Mouse (Mus musculus): Measurements from ENCODE around the gene Hipk2. TPM values are rescaled to one million over a fixed set of nuclear protein-coding genes. Genes with fewer than 3 reads are reported as not detected.

Hipk2 gene
- polyA plus RNA-seq, 1 experiment from 2014 or later, result 12.7 TPM

DNA sequence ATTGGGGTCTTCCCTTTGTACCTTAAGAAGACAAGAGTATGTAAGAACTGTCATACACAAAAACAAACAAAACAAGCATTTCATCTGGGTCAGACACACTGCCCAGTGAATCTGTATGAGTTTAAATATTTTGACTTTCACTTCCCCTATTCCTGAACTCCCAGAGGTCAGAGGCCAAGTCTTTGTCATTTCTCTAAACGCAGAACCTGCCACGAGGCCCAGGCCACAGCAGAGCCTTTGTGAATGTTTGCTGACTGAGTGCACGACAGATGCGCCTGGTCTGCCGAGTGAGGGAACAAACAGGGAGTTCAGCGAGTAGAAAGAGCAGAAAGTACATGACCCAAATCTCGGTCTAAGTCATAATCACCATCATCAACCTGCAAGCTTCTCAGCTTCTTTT, 4.9 kb downstream of the Hipk2 start:
- Histone ChIP-seq H3K9ac (replicated peaks; ENCODE audit: low read length) (no peak overlapping the region), H3K27ac (replicated peaks; ENCODE audit: low read depth, low read length) (no peak overlapping the region), H3K4me3 (ENCODE audit: low read depth, low read length) (no peak overlapping the region), H3K36me3 (replicated peaks; ENCODE audit: control insufficient read depth, insufficient read depth, low read depth, low read length) (no peaks in the 10 kb centered on the region), H3K9me3 (replicated peaks; ENCODE audit: control insufficient read depth, low read length) (no peaks in the 10 kb centered on the region), H3K4me1 (ENCODE audit: control insufficient read depth, insufficient read depth, low read length) (no peaks in the 10 kb centered on the region), H3K4me2 (ENCODE audit: low read depth, low read length) (no peak overlapping the region), H3K27me3 (ENCODE audit: control insufficient read depth, insufficient read depth, low read length) (no peaks in the 10 kb centered on the region)
- 18% methylated on average over 7 of the region's 7 CpGs for WGBS
- DNase-seq (ENCODE audit: low spot score) (no peak), ATAC-seq (replicated peaks; ENCODE audit: insufficient number of reproducible peaks, low FRiP score, low TSS enrichment, low read depth) (no peak)

DNA sequence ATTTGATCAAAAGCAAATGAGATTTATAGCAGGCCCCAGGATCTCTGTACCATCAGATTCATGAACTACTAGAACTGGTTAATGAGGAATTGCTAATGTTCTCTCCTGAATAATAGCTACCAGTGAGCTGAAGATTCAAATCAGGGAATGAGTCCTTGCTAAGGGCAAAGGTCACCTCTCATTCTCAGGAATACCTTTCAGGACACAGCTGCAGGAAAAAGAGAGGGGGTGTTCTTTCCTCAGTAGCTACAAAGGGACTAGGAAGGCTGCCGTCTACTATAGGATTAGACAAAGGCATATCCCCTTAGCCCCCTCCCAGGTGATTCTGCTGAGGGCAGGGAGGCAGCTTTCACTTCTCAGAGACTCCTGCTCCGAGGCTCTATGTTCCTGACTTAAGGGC, 5.9 kb downstream of the Hipk2 start:
- DNase-seq (ENCODE audit: low spot score), result no peak
- 19% methylated on average over 2 of the region's 2 CpGs for WGBS
- H3K27ac ChIP-seq (replicated peaks; ENCODE audit: low read depth, low read length), result no peak overlapping the region
- no peak overlapping the region for H3K4me3 ChIP-seq (ENCODE audit: low read depth, low read length)
- no peak overlapping the region for H3K9ac ChIP-seq (replicated peaks; ENCODE audit: low read length)
- H3K9me3 ChIP-seq (replicated peaks; ENCODE audit: control insufficient read depth, low read length), result no peaks in the 10 kb centered on the region
- H3K4me2 ChIP-seq (ENCODE audit: low read depth, low read length), result no peak overlapping the region
- no peak for ATAC-seq (replicated peaks; ENCODE audit: insufficient number of reproducible peaks, low FRiP score, low TSS enrichment, low read depth)
- no peaks in the 10 kb centered on the region for H3K4me1 ChIP-seq (ENCODE audit: control insufficient read depth, insufficient read depth, low read length)
- H3K27me3 ChIP-seq (ENCODE audit: control insufficient read depth, insufficient read depth, low read length), result no peaks in the 10 kb centered on the region
- no peaks in the 10 kb centered on the region for H3K36me3 ChIP-seq (replicated peaks; ENCODE audit: control insufficient read depth, insufficient read depth, low read depth, low read length)

DNA sequence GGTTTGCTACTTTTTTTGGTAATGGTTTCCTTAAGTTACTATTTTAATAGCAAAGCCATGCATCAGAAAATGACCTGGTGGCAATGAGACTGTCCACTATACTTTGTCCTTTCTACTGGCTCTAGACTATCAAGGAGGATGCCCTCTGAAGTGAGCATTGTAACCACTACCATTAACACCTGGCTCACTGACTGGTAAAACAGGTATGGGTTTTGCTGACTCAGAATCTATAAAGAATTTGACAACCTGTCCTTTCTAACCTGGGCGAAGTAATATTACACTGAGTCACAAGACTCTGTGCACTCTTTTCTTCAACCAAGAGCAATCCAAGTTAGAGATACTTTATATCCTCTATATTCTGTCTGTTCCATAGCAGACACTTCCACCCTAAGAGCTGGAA, 7.0 kb downstream of the Hipk2 start:
- no peak overlapping the region for H3K9ac ChIP-seq (replicated peaks; ENCODE audit: low read length)
- ATAC-seq (replicated peaks; ENCODE audit: insufficient number of reproducible peaks, low FRiP score, low TSS enrichment, low read depth) (no peak), DNase-seq (ENCODE audit: low spot score) (no peak)
- no peak overlapping the region for H3K4me3 ChIP-seq (ENCODE audit: low read depth, low read length)
- no peaks in the 10 kb centered on the region for H3K27me3 ChIP-seq (ENCODE audit: control insufficient read depth, insufficient read depth, low read length)
- H3K27ac ChIP-seq (replicated peaks; ENCODE audit: low read depth, low read length), result no peak overlapping the region
- no peak overlapping the region for H3K4me2 ChIP-seq (ENCODE audit: low read depth, low read length)
- H3K4me1 ChIP-seq (ENCODE audit: control insufficient read depth, insufficient read depth, low read length), result no peaks in the 10 kb centered on the region
- H3K36me3 ChIP-seq (replicated peaks; ENCODE audit: control insufficient read depth, insufficient read depth, low read depth, low read length), result no peaks in the 10 kb centered on the region
- H3K9me3 ChIP-seq (replicated peaks; ENCODE audit: control insufficient read depth, low read length), result no peaks in the 10 kb centered on the region
- WGBS, result 90% methylated on average over 1 of the region's 1 CpGs

DNA sequence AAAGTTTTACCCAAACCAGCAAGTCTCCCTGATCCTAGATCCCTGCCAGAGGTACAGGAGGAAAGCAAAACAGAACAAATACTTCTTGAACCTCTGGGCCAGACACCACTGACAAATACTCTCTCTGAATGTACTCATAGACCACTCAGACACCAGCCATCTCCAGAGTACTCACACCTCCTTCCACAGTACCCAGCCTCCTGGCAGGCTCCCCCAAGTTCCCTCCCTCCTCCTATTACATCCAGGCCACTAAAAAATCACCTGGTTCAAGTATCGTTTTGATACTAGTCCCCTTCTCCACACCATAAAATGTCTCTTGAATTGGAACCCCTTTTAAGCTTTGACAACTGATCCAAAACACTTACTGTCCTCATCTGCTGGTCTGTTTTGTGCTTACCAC, 8.7 kb downstream of the Hipk2 start:
- Histone ChIP-seq H3K4me3 (ENCODE audit: low read depth, low read length) (no peak overlapping the region), H3K27ac (replicated peaks; ENCODE audit: low read depth, low read length) (no peak overlapping the region), H3K9me3 (replicated peaks; ENCODE audit: control insufficient read depth, low read length) (no peaks in the 10 kb centered on the region), H3K9ac (replicated peaks; ENCODE audit: low read length) (no peak overlapping the region), H3K27me3 (ENCODE audit: control insufficient read depth, insufficient read depth, low read length) (no peaks in the 10 kb centered on the region), H3K4me2 (ENCODE audit: low read depth, low read length) (no peak overlapping the region), H3K4me1 (ENCODE audit: control insufficient read depth, insufficient read depth, low read length) (no peaks in the 10 kb centered on the region), H3K36me3 (replicated peaks; ENCODE audit: control insufficient read depth, insufficient read depth, low read depth, low read length) (no peaks in the 10 kb centered on the region)
- DNase-seq (ENCODE audit: low spot score) (no peak), ATAC-seq (replicated peaks; ENCODE audit: insufficient number of reproducible peaks, low FRiP score, low TSS enrichment, low read depth) (no peak)
- WGBS, result 64% methylated on average over 1 of the region's 1 CpGs

DNA sequence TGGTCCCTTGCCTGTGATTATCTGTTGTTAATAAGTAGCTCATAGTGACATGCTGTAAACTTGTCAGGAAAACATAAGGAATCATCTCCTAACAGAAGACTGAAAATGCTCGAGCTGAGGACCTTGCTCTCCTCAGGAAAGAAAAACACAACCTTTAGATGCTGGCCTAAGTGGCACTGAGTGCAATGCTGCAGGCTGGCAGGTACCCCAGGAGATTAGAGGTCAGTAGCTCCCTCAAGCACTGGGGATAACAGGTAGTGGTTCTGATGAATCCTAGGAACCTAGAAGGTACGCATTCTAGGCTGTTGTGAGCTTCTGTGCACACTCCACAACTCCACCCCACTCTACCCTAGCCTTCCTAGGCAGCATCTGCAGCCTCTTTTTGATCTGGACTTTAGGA, 9.2 kb downstream of the Hipk2 start:
- H3K4me2 ChIP-seq (ENCODE audit: low read depth, low read length), result no peak overlapping the region
- WGBS, result 65% methylated on average over 2 of the region's 2 CpGs
- H3K9ac ChIP-seq (replicated peaks; ENCODE audit: low read length), result no peak overlapping the region
- no peaks in the 10 kb centered on the region for H3K9me3 ChIP-seq (replicated peaks; ENCODE audit: control insufficient read depth, low read length)
- H3K36me3 ChIP-seq (replicated peaks; ENCODE audit: control insufficient read depth, insufficient read depth, low read depth, low read length), result no peaks in the 10 kb centered on the region
- no peak overlapping the region for H3K27ac ChIP-seq (replicated peaks; ENCODE audit: low read depth, low read length)
- no peaks in the 10 kb centered on the region for H3K27me3 ChIP-seq (ENCODE audit: control insufficient read depth, insufficient read depth, low read length)
- H3K4me3 ChIP-seq (ENCODE audit: low read depth, low read length), result no peak overlapping the region
- no peaks in the 10 kb centered on the region for H3K4me1 ChIP-seq (ENCODE audit: control insufficient read depth, insufficient read depth, low read length)
- DNase-seq (ENCODE audit: low spot score), result no peak
- no peak for ATAC-seq (replicated peaks; ENCODE audit: insufficient number of reproducible peaks, low FRiP score, low TSS enrichment, low read depth)

DNA sequence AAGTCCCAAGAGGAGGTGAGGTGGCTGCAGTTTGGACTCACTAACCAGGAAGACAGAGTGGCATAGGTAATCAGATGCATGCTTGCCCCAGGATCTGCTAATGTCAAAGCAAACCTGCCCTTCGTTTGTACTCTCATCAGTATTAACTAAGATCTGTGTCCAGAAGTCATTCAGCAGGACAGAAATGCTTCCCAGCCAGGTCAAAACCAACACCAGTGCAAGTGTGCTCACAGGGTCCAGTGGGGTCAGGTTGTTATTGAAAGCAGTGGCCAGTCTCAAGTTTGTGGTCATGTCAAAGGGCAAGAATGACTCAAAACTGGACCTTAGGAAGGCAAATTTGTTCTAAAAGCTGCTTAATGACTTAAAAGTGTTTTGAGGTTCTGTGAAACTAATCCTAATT, 9.6 kb downstream of the Hipk2 start:
- Histone ChIP-seq H3K27ac (replicated peaks; ENCODE audit: low read depth, low read length) (no peak overlapping the region), H3K4me1 (ENCODE audit: control insufficient read depth, insufficient read depth, low read length) (no peaks in the 10 kb centered on the region), H3K27me3 (ENCODE audit: control insufficient read depth, insufficient read depth, low read length) (no peaks in the 10 kb centered on the region), H3K4me2 (ENCODE audit: low read depth, low read length) (no peak overlapping the region), H3K4me3 (ENCODE audit: low read depth, low read length) (no peak overlapping the region), H3K9me3 (replicated peaks; ENCODE audit: control insufficient read depth, low read length) (no peaks in the 10 kb centered on the region), H3K36me3 (replicated peaks; ENCODE audit: control insufficient read depth, insufficient read depth, low read depth, low read length) (no peaks in the 10 kb centered on the region), H3K9ac (replicated peaks; ENCODE audit: low read length) (no peak overlapping the region)
- DNase-seq (ENCODE audit: low spot score) (no peak), ATAC-seq (replicated peaks; ENCODE audit: insufficient number of reproducible peaks, low FRiP score, low TSS enrichment, low read depth) (no peak)
- 69% methylated on average over 1 of the region's 1 CpGs for WGBS

DNA sequence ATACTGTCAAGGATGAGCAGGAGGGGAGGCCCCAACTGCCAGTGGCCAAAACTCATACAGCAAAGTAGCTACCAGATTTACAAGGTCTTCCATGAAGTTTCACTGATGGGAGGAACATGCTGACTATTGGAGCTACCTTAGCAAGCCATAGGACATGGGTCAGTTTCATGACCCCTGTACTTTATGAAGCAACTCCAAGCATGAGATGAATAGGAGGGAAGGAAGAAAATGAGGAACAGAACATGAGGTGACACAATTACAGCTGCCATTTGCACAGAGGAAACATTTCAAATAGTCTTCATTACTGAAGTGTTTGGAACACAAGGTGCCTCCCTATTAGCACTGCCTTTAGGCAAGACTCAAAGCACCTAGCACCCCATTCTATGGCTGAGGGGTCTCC, 10.2 kb downstream of the Hipk2 start:
- no peak overlapping the region for H3K4me2 ChIP-seq (ENCODE audit: low read depth, low read length)
- no peaks in the 10 kb centered on the region for H3K27me3 ChIP-seq (ENCODE audit: control insufficient read depth, insufficient read depth, low read length)
- DNase-seq (ENCODE audit: low spot score) (no peak), ATAC-seq (replicated peaks; ENCODE audit: insufficient number of reproducible peaks, low FRiP score, low TSS enrichment, low read depth) (no peak)
- no peaks in the 10 kb centered on the region for H3K36me3 ChIP-seq (replicated peaks; ENCODE audit: control insufficient read depth, insufficient read depth, low read depth, low read length)
- no peak overlapping the region for H3K27ac ChIP-seq (replicated peaks; ENCODE audit: low read depth, low read length)
- no peaks in the 10 kb centered on the region for H3K9me3 ChIP-seq (replicated peaks; ENCODE audit: control insufficient read depth, low read length)
- no peaks in the 10 kb centered on the region for H3K4me1 ChIP-seq (ENCODE audit: control insufficient read depth, insufficient read depth, low read length)
- H3K4me3 ChIP-seq (ENCODE audit: low read depth, low read length), result no peak overlapping the region
- no peak overlapping the region for H3K9ac ChIP-seq (replicated peaks; ENCODE audit: low read length)

DNA sequence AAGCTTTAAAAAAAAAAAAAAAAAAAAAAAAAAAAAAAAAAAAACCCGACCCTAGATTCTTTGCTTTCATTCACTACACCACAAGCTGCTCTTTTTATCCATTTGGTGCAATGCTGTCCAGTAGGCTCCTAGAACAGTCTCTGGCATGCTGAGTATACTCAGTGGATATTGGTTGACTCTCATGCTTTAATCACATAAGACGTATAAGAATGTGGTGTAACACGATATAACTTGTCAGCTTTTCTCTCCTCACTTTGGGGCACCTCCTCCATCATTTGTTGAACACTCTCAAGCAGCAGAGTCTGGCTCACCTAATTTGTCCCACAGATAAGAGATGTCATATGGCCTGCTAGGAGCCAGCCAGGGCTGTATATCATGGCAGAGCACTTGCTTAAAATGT, 12.4 kb downstream of the Hipk2 start:
- H3K4me2 ChIP-seq (ENCODE audit: low read depth, low read length), result no peak overlapping the region
- peak; percentile 35 for DNase-seq (ENCODE audit: low spot score)
- no peaks in the 10 kb centered on the region for H3K36me3 ChIP-seq (replicated peaks; ENCODE audit: control insufficient read depth, insufficient read depth, low read depth, low read length)
- no peaks in the 10 kb centered on the region for H3K4me1 ChIP-seq (ENCODE audit: control insufficient read depth, insufficient read depth, low read length)
- H3K9ac ChIP-seq (replicated peaks; ENCODE audit: low read length), result no peak overlapping the region
- H3K9me3 ChIP-seq (replicated peaks; ENCODE audit: control insufficient read depth, low read length), result no peaks in the 10 kb centered on the region
- 38% methylated on average over 3 of the region's 3 CpGs for WGBS
- no peaks in the 10 kb centered on the region for H3K27me3 ChIP-seq (ENCODE audit: control insufficient read depth, insufficient read depth, low read length)
- H3K4me3 ChIP-seq (ENCODE audit: low read depth, low read length), result no peak overlapping the region
- peak; percentile 76 for ATAC-seq (replicated peaks; ENCODE audit: insufficient number of reproducible peaks, low FRiP score, low TSS enrichment, low read depth)
- no peak overlapping the region for H3K27ac ChIP-seq (replicated peaks; ENCODE audit: low read depth, low read length)

DNA sequence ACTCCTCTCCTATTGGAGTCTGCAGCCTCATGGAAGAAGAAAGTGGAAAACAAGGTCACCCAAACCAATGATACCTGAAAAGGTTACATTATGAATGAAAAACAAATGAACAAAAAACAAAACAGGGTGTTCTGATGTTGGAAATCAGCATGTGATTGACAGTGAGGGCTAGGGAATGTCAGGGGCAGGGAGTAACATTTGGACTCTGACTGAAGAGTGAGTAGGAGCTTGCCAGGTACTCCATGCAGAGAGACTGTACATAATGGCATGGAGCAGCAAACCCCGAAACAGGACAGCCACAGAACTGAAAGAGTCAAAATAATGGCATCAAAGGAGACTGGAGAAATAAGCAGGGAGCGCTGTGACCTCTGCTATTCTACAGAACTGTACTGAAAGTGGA, 15.7 kb downstream of the Hipk2 start:
- no peak overlapping the region for H3K4me2 ChIP-seq (ENCODE audit: low read depth, low read length)
- H3K27ac ChIP-seq (replicated peaks; ENCODE audit: low read depth, low read length), result no peak overlapping the region
- H3K27me3 ChIP-seq (ENCODE audit: control insufficient read depth, insufficient read depth, low read length), result no peaks in the 10 kb centered on the region
- ATAC-seq (replicated peaks; ENCODE audit: insufficient number of reproducible peaks, low FRiP score, low TSS enrichment, low read depth), result no peak
- DNase-seq (ENCODE audit: low spot score), result no peak
- H3K36me3 ChIP-seq (replicated peaks; ENCODE audit: control insufficient read depth, insufficient read depth, low read depth, low read length), result no peaks in the 10 kb centered on the region
- WGBS, result 93% methylated on average over 2 of the region's 2 CpGs
- no peaks in the 10 kb centered on the region for H3K9me3 ChIP-seq (replicated peaks; ENCODE audit: control insufficient read depth, low read length)
- no peak overlapping the region for H3K4me3 ChIP-seq (ENCODE audit: low read depth, low read length)
- H3K4me1 ChIP-seq (ENCODE audit: control insufficient read depth, insufficient read depth, low read length), result no peaks in the 10 kb centered on the region
- H3K9ac ChIP-seq (replicated peaks; ENCODE audit: low read length), result no peak overlapping the region

Data from embryonic facial prominence, embryonic 11.5 days (tissue).